Mouse (Mus musculus): ENCODE measurements around the gene Adora3. TPM values are rescaled to one million over a fixed set of nuclear protein-coding genes. Genes with fewer than 3 reads are reported as not detected.

Gene Adora3
- total and polyA plus RNA-seq, 3 experiments: 0.37 TPM; not detected in 2

DNA sequence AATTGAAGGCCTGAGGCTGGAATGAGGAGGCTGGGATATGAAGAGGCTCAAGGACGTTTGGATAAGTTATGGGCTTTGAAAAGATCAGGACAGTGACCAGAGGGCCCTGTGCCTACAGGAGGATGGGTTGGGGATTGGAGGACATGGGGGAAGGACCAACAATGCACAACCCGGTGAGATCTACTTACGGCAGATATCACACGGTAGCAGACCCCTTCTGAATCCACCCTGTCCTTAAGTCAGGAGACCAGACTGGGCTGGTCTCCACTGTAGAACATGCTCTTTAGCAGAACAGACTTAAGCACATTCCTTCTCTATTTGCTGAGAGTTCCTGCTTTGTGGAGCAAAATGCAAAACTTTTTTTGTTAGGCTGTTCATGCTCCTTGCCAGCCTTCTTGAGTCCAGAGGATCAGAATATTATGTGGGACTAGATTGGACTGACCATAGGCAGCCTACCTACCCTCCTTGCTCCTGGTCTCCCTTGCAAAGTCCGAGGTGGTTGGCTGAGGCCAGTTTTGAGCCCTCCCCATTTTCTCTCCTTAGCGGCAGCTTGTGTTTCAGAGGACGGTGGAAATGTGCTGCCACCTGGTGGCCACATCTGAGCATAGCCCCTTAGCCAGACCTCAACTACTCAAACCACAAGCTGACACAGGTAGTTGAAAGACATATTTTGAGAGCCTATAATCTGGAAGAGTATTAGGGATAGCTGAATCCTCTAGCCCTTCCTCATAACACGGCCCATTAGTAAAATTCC, 28.9 kb downstream of the Adora3 start:
- peaks cover 13% of the 10 kb centered on the region for H3K4me1 ChIP-seq (ENCODE audit: control insufficient read depth, insufficient read depth, low read length)
- TF ChIP-seq POLR2A (IDR thresholded peaks at IDR 0.05; ENCODE audit: insufficient read depth, low read depth, low read length): no peak
- peak; percentile 88 for TF ChIP-seq EP300 (IDR thresholded peaks at IDR 0.05; ENCODE audit: insufficient read depth, low read depth, low read length)
- no peak overlapping the region for H3K9ac ChIP-seq (ENCODE audit: low read depth, low read length)
- DNase-seq: peak; percentile 84 to 87
- H3K4me3 ChIP-seq: no peak overlapping the region
- no peaks in the 10 kb centered on the region for H3K27me3 ChIP-seq (ENCODE audit: control insufficient read depth, insufficient read depth, low read length)
- H3K79me2 ChIP-seq (replicated peaks; ENCODE audit: control insufficient read depth, insufficient read depth, low read length): no peaks in the 10 kb centered on the region
- peak overlapping the region; percentile 6; the same call in 1 of the 2 replicates for H3K27ac ChIP-seq
- intact Hi-C loops (cut with DNase I): loop anchor here (1.0 kb wide), 2 partner anchors 174 to 225 kb away; no protein-coding TSS in a partner anchor
- WGBS: 42% methylated on average over 8 of the region's 8 CpGs
- no peaks in the 10 kb centered on the region for H3K36me3 ChIP-seq (ENCODE audit: control insufficient read depth, insufficient read depth, low read length)

DNA sequence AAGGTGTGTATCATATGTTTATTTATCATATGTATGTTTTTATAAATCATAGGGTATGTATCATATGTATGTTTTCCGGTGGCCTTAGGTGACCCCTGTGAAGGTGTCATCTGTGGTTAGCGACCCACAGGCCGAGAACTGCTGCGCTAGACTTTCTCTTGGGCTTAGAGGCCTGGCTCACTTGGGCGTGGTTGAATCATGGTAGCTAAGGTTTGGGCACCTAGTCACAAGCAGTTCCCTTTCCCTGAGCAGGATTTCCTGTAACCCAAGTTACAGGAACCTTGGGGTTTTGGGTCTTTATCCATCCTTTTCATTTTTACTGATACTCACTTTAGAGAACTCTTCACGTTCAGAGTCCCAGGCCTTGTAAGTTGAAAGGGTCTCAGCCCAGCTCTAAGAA, 29.6 kb downstream of the Adora3 start:
- 65% methylated on average over 6 of the region's 6 CpGs for WGBS
- H3K79me2 ChIP-seq (replicated peaks; ENCODE audit: control insufficient read depth, insufficient read depth, low read length): no peaks in the 10 kb centered on the region
- DNase-seq: no peak
- intact Hi-C loops (cut with DNase I): loop anchor here (1.0 kb wide), 1 partner anchor 226 kb away; no protein-coding TSS in a partner anchor
- no peak overlapping the region for H3K4me3 ChIP-seq
- H3K27ac ChIP-seq: no peak overlapping the region
- peaks cover 7% of the 10 kb centered on the region for H3K4me1 ChIP-seq (ENCODE audit: control insufficient read depth, insufficient read depth, low read length)
- TF ChIP-seq POLR2A (IDR thresholded peaks at IDR 0.05; ENCODE audit: insufficient read depth, low read depth, low read length): no peak
- TF ChIP-seq CTCF (IDR thresholded peaks at IDR 0.05): no peak
- no peak for TF ChIP-seq EP300 (IDR thresholded peaks at IDR 0.05; ENCODE audit: insufficient read depth, low read depth, low read length)
- no peaks in the 10 kb centered on the region for H3K27me3 ChIP-seq (ENCODE audit: control insufficient read depth, insufficient read depth, low read length)
- H3K9ac ChIP-seq (ENCODE audit: low read depth, low read length): no peak overlapping the region
- H3K36me3 ChIP-seq (ENCODE audit: control insufficient read depth, insufficient read depth, low read length): no peaks in the 10 kb centered on the region

DNA sequence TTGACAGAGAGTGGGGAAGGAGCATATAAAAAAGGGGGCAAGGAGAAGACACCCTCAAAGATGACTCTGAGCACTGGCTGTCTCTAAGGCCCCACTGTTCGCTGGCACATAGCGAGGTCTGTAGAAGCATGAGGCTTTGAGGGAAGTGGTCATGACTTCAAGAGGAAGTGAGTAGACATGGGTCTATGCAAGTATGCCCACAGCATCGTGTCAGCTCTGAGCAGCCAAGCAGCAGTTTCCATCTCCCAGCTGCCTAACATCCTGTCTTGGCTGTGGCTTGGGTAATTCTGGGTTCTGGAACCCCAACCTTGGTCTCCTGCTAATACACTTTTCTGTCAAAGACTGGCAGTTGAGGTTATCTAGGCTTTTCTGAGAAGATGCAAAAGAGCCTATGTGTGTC, 30.1 kb downstream of the Adora3 start:
- intact Hi-C loops (cut with DNase I): loop anchor here (1.0 kb wide), 1 partner anchor 226 kb away; no protein-coding TSS in a partner anchor
- Histone ChIP-seq H3K4me1 (ENCODE audit: control insufficient read depth, insufficient read depth, low read length) (peaks cover 6% of the 10 kb centered on the region), H3K27ac (no peak overlapping the region), H3K27me3 (ENCODE audit: control insufficient read depth, insufficient read depth, low read length) (no peaks in the 10 kb centered on the region), H3K36me3 (ENCODE audit: control insufficient read depth, insufficient read depth, low read length) (no peaks in the 10 kb centered on the region), H3K79me2 (replicated peaks; ENCODE audit: control insufficient read depth, insufficient read depth, low read length) (no peaks in the 10 kb centered on the region), H3K4me3 (no peak overlapping the region), H3K9ac (ENCODE audit: low read depth, low read length) (no peak overlapping the region)
- DNase-seq: peak in 1 of 2 experiments; percentile 44
- WGBS: 62% methylated on average over 3 of the region's 3 CpGs
- TF ChIP-seq CTCF (IDR thresholded peaks at IDR 0.05): no peak
- TF ChIP-seq EP300 (IDR thresholded peaks at IDR 0.05; ENCODE audit: insufficient read depth, low read depth, low read length): no peak
- no peak for TF ChIP-seq POLR2A (IDR thresholded peaks at IDR 0.05; ENCODE audit: insufficient read depth, low read depth, low read length)

DNA sequence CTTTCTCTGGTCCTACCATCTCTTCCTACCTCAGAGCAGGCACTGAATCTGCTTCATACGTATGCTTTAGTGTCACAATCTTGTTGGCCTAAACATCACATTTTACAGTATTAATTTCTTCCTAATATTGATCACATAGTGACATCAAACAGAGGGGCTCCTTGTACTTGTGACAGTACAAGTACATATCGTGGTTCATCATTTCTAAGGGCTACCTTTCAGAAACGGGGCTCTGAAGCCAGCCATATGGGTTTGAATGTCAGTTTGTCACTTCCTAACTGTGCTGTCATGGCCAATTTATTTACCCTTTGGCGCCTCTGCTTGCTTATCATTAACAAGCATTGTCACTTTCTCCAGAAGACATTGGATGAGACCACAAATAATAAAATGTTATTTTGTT, 30.8 kb downstream of the Adora3 start:
- DNase-seq: no peak
- H3K27ac ChIP-seq: no peak overlapping the region
- intact Hi-C loops (cut with DNase I): no loop called here
- no peak overlapping the region for H3K9ac ChIP-seq (ENCODE audit: low read depth, low read length)
- no peaks in the 10 kb centered on the region for H3K27me3 ChIP-seq (ENCODE audit: control insufficient read depth, insufficient read depth, low read length)
- TF ChIP-seq EP300 (IDR thresholded peaks at IDR 0.05; ENCODE audit: insufficient read depth, low read depth, low read length): no peak
- no peak for TF ChIP-seq POLR2A (IDR thresholded peaks at IDR 0.05; ENCODE audit: insufficient read depth, low read depth, low read length)
- no peak for TF ChIP-seq CTCF (IDR thresholded peaks at IDR 0.05)
- no peaks in the 10 kb centered on the region for H3K36me3 ChIP-seq (ENCODE audit: control insufficient read depth, insufficient read depth, low read length)
- peaks cover 6% of the 10 kb centered on the region for H3K4me1 ChIP-seq (ENCODE audit: control insufficient read depth, insufficient read depth, low read length)
- H3K4me3 ChIP-seq: no peak overlapping the region
- WGBS: 80% methylated on average over 4 of the region's 4 CpGs
- no peaks in the 10 kb centered on the region for H3K79me2 ChIP-seq (replicated peaks; ENCODE audit: control insufficient read depth, insufficient read depth, low read length)

GRCm38 (mm10) chr3:105904213-105904612, 33.6 kb downstream of the Adora3 start:
- intact Hi-C loops (cut with DNase I): no loop called here
- TF ChIP-seq CTCF (IDR thresholded peaks at IDR 0.05): no peak
- no peak for TF ChIP-seq EP300 (IDR thresholded peaks at IDR 0.05; ENCODE audit: insufficient read depth, low read depth, low read length)
- TF ChIP-seq POLR2A (IDR thresholded peaks at IDR 0.05; ENCODE audit: insufficient read depth, low read depth, low read length): no peak
- no peak overlapping the region for H3K27ac ChIP-seq
- no peaks in the 10 kb centered on the region for H3K27me3 ChIP-seq (ENCODE audit: control insufficient read depth, insufficient read depth, low read length)
- H3K79me2 ChIP-seq (replicated peaks; ENCODE audit: control insufficient read depth, insufficient read depth, low read length): no peaks in the 10 kb centered on the region
- no peak for DNase-seq
- H3K36me3 ChIP-seq (ENCODE audit: control insufficient read depth, insufficient read depth, low read length): no peaks in the 10 kb centered on the region
- H3K4me1 ChIP-seq (ENCODE audit: control insufficient read depth, insufficient read depth, low read length): peaks cover 4% of the 10 kb centered on the region
- 49% methylated on average over 4 of the region's 4 CpGs for WGBS
- H3K9ac ChIP-seq (ENCODE audit: low read depth, low read length): no peak overlapping the region
- no peak overlapping the region for H3K4me3 ChIP-seq

GRCm38 (mm10) chr3:105904721-105905120, 34.1 kb downstream of the Adora3 start:
- Histone ChIP-seq H3K4me3 (no peak overlapping the region), H3K9ac (ENCODE audit: low read depth, low read length) (no peak overlapping the region), H3K27ac (no peak overlapping the region), H3K27me3 (ENCODE audit: control insufficient read depth, insufficient read depth, low read length) (no peaks in the 10 kb centered on the region), H3K79me2 (replicated peaks; ENCODE audit: control insufficient read depth, insufficient read depth, low read length) (no peaks in the 10 kb centered on the region), H3K4me1 (ENCODE audit: control insufficient read depth, insufficient read depth, low read length) (no peaks in the 10 kb centered on the region), H3K36me3 (ENCODE audit: control insufficient read depth, insufficient read depth, low read length) (no peaks in the 10 kb centered on the region)
- WGBS: 91% methylated on average over 9 of the region's 9 CpGs
- TF ChIP-seq POLR2A (IDR thresholded peaks at IDR 0.05; ENCODE audit: insufficient read depth, low read depth, low read length) (no peak), CTCF (IDR thresholded peaks at IDR 0.05) (no peak), EP300 (IDR thresholded peaks at IDR 0.05; ENCODE audit: insufficient read depth, low read depth, low read length) (no peak)
- no peak for DNase-seq
- intact Hi-C loops (cut with DNase I): no loop called here

Data from heart, adult 2 months (tissue).